Mouse (Mus musculus) hindbrain, embryonic 16.5 days (tissue): Measurements from ENCODE around the gene Bglap. TPM values are rescaled to one million over a fixed set of nuclear protein-coding genes. Genes with fewer than 3 reads are reported as not detected.
"Not testable (repeated sequence)": the region's sequence is repeated elsewhere in the genome, so short reads cannot be mapped to it uniquely, and the experiment has no call there.

Experiments
- ATAC-seq: fragments of 200-750 bp; cut with Nextera tagmentation; 2 replicates; pipeline ENCODE4 v1.8.0; 2017; ENCODE audit warnings: moderate TSS enrichment, moderate library complexity
- H3K27ac ChIP-seq: fragments of 300-500 bp; sonication (generic); 2 replicates; pipeline ENCODE4 v1.5.1; 2014; ENCODE audit warnings: low read depth, mild to moderate bottlenecking, control low read depth, low read length, moderate library complexity
- H3K27me3 ChIP-seq: fragments of 300-500 bp; sonication (generic); replicated peaks from 2 replicates; pipeline ENCODE4 v1.6.1; 2014; ENCODE audit warnings: low read length; ENCODE audit not compliant: control insufficient read depth, insufficient read depth
- H3K36me3 ChIP-seq: fragments of 300-500 bp; sonication (generic); 2 replicates; pipeline ENCODE4 v1.6.1; 2014; ENCODE audit warnings: mild to moderate bottlenecking, low read length, moderate library complexity, mixed read lengths; ENCODE audit not compliant: control insufficient read depth, insufficient read depth
- H3K4me1 ChIP-seq: fragments of 300-500 bp; sonication (generic); 2 replicates; pipeline ENCODE4 v1.6.1; 2014; ENCODE audit warnings: low read depth, low read length; ENCODE audit not compliant: control insufficient read depth, insufficient read depth
- H3K4me2 ChIP-seq: fragments of 300-500 bp; sonication (generic); 2 replicates; pipeline ENCODE4 v1.6.1; 2014; ENCODE audit warnings: mild to moderate bottlenecking, low read length, control low read depth, moderate library complexity
- H3K4me3 ChIP-seq: fragments of 300-500 bp; sonication (generic); 2 replicates; pipeline ENCODE4 v1.5.1; 2014; ENCODE audit warnings: mild to moderate bottlenecking, low read length, control low read depth, moderate library complexity
- H3K9ac ChIP-seq: fragments of 300-500 bp; sonication (generic); 2 replicates; pipeline ENCODE4 v1.6.1; 2014; ENCODE audit warnings: low read depth, mild to moderate bottlenecking, control low read depth, low read length, moderate library complexity
- H3K9me3 ChIP-seq: fragments of 300-500 bp; sonication (generic); 2 replicates; pipeline ENCODE4 v1.6.1; 2014; ENCODE audit warnings: mild to moderate bottlenecking, low read length, moderate library complexity; ENCODE audit not compliant: control insufficient read depth
- WGBS: fragments of 180-500 bp; shearing (Covaris S2); extraction: QIAGEN DNeasy Blood & Tissue Kit; methylation state at CpG from one replicate; pipeline ENCODE4 v1.1.7; 2014; 5-methylcytosine and 5-hydroxymethylcytosine counted together
- polyA plus RNA-seq: library from polyadenylated mRNA; unstranded; fragments of >200 nt; fragmentation: Nextera tagmentation; extraction: Ambion mirVana; gene quantifications from 2 replicates; pipeline ENCODE4 v1.2.1, GENCODE M21; 2015

Gene Bglap
- polyA plus RNA-seq: not detected in 2 replicates

DNA sequence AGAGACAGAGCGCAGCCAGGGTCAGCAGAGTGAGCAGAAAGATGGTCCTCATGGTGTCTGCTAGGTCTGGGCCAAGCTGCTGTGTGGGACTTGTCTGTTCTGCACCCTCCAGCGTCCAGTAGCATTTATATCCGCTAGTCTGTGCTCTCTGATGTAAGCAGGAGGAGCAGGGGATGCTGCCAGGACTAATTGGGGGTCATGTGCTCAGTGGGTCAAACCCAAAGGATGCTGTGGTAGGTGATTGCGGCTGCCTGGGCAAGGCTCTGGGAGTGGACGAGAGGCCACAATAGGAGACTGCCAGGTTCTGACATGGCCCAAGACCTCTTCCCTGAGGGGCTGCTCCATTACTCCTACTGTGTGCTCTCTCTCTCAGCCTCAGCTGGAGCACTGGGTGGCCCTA lies at the start of gene Bglap:
Gene Bglap, minus strand, starts transcription at position 101 of the 400 bp plus-strand sequence.
- Histone ChIP-seq H3K4me1 (no peaks in the 10 kb centered on the region), H3K36me3 (no peaks in the 10 kb centered on the region), H3K4me3 (no peak within 1 kb of the TSS), H3K9me3 (no peaks in the 10 kb centered on the region), H3K4me2 (no peak within 1 kb of the TSS), H3K27ac (no peak within 1 kb of the TSS), H3K9ac (no peak within 1 kb of the TSS), H3K27me3 (no peaks in the 10 kb centered on the region)
- no peak for ATAC-seq
- WGBS: 86% methylated on average over 5 of the region's 5 CpGs

DNA sequence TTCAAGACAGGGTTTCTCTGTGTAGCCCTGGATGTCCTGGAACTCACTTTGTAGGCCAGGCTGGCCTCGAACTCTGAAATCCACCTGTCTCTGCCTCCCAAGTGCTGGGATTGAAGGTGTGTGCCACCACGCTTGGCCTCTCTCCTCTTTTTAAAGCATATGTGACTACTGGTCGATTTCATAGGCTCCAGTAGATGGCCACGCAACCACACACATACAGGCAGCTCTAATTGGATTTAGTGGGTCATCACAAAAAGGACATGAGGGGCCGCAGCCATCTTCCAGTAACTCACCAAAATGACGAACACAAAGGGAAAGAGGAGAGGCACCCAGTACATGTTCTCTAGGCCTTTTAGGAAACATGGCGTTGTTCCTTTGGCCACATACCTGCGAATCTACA lies 44.4 kb upstream of the Bglap start:
- H3K27ac ChIP-seq, H3K9me3 ChIP-seq, H3K27me3 ChIP-seq, ATAC-seq, H3K4me3 ChIP-seq, H3K4me2 ChIP-seq, H3K36me3 ChIP-seq, H3K4me1 ChIP-seq, H3K9ac ChIP-seq: not testable (repeated sequence)
- WGBS: 73% methylated on average over 8 of the region's 8 CpGs

DNA sequence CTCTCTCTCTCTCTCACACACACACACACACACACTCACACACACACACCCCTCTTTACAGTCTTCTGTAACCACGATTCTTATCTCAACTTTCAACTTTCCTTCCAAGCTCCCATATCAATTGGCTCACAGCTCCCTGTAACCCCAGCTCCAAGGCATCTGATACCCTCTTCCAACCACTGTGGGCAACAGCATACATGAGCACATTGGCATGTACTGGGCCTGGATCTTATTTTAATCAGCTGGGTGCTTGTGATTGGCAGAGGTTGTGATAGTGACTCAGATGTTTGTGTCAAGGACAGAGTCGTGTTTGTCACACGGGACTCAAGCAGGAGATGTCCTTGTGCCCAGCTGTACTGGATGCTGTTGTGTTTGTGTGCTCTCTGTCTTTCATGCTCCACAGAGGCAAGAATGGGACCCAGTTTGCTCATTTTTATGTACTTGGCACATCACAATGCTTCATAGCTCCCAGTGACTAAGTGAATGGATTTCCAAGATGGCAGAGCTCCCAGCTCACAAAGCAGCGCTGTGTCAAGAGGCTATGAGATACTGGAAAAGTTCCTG lies 43.2 kb upstream of the Bglap start:
- Histone ChIP-seq H3K4me1 (peaks cover 16% of the 10 kb centered on the region), H3K36me3 (no peaks in the 10 kb centered on the region), H3K9me3 (no peaks in the 10 kb centered on the region), H3K4me3 (no peak overlapping the region), H3K27ac (no peak overlapping the region), H3K4me2 (no peak overlapping the region), H3K27me3 (no peaks in the 10 kb centered on the region), H3K9ac (no peak overlapping the region)
- no peak for ATAC-seq
- 88% methylated on average over 4 of the region's 4 CpGs for whole genome bisulfite sequencing

DNA sequence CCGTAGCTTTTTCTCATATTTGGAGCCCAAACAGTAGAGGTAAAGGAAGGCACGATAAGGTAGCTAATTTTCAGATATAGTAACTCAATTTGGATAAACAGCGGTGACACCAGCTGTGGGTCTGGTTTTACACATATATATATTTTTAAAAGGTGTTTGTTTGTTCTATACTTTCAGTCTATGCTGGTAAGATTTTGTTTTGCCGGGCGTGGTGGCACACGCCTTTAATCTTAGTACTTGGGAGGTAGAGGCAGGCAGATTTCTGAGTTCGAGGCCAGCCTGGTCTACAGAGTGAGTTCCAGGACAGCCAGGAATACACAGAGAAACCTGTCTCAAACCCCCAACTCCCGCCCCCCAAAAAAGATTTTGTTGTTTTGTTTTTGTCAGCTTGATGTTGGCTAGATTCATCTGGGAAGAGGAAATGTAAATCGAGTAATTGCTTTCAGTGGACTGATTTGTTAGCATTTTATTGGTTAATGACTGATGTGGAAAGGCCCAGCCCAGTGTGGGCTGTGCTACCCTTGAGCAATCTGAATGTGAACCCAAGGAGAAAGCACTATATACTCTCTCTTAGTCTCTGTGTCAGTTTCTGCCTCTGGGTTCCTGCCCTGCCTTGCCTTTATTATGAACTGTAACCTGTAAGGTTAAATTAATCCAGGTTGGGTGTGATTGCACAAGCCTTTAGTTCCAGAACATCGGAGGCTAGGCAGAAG lies 41.6 kb upstream of the Bglap start:
- no peak for ATAC-seq
- Histone ChIP-seq H3K4me3 (no peak overlapping the region), H3K27ac (no peak overlapping the region), H3K9me3 (no peaks in the 10 kb centered on the region), H3K27me3 (no peaks in the 10 kb centered on the region), H3K36me3 (peaks cover under 1% of the 10 kb centered on the region; the same call in 1 of the 2 replicates), H3K4me1 (peaks cover 24% of the 10 kb centered on the region), H3K4me2 (no peak overlapping the region; the same call in 1 of the 2 replicates), H3K9ac (no peak overlapping the region)
- WGBS: 89% methylated on average over 10 of the region's 10 CpGs

DNA sequence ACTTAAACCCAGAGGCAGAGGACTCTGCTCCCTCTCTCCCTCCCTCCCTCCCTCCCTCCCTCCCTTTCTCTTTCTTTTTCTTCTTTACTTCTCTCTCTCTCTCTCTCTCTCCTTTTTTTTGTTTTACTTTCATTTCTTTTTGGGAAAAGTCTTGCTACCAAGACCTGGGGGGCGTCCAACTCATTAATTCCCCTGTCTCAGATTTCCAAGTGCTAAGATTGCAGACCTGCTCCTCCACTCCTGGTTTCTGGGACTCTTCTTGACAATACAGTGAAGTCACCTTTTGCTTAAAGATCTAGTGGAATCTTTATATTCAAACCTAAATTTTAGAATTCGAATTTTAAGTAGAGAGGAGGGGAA lies 41.0 kb upstream of the Bglap start:
- Histone ChIP-seq H3K9me3 (no peaks in the 10 kb centered on the region), H3K4me1 (peaks cover 24% of the 10 kb centered on the region), H3K9ac (peak overlapping the region; percentile 15; the same call in 1 of the 2 replicates), H3K36me3 (peaks cover 6% of the 10 kb centered on the region; the same call in 1 of the 2 replicates), H3K4me2 (peak overlapping the region; percentile 52), H3K4me3 (peak overlapping the region; percentile 72), H3K27ac (no peak overlapping the region), H3K27me3 (no peaks in the 10 kb centered on the region)
- 17% methylated on average over 2 of the region's 2 CpGs for WGBS
- no peak for ATAC-seq

DNA sequence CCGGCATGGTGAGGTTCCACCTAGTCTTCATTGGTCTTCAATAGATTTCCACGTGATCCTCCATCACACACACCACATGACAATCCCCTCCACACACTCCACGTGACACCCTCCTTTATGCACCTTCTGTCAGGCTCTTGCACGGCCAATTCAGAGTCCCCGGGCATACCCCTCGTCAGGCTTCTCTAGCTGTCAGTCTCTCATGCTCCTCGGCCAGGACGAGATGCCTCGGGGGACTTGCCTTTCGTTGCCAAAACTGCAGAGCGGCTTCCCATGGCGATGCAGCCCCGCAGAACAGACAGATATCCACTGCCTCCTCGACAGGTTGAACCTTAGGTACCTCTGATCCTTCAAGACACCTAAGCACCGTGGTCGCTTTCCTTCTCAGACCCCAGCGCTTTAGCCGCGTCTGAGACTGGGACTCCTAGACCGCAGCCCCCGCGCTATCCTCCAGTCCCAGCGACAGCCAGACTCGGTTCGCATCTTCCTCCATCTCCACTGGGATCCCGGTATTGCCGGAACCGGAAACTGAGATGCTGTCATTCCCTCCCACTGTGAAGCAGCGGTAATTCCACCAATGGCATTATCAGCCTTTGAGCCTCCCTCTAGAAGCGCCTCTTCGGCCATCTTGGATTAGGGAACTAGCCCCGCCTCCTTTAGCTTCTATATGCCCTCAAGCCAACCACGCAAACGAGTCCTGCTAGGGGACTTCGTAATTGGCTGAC lies 40.5 kb upstream of the Bglap start, which contains the start of gene Slc25a44:
Gene Slc25a44, minus strand, starts transcription at position 535 of the 725 bp plus-strand sequence.
- peak; percentile 95 for ATAC-seq
- Histone ChIP-seq H3K9me3 (no peaks in the 10 kb centered on the region), H3K4me1 (peaks cover 24% of the 10 kb centered on the region), H3K36me3 (peaks cover 9% of the 10 kb centered on the region; the same call in 1 of the 2 replicates), H3K4me2 (peak within 1 kb of the TSS; percentile 64), H3K4me3 (peak within 1 kb of the TSS; percentile 72), H3K9ac (peak within 1 kb of the TSS; percentile 70), H3K27ac (peak within 1 kb of the TSS; percentile 76), H3K27me3 (no peaks in the 10 kb centered on the region)
- WGBS: 1% methylated on average over 35 of the region's 35 CpGs

DNA sequence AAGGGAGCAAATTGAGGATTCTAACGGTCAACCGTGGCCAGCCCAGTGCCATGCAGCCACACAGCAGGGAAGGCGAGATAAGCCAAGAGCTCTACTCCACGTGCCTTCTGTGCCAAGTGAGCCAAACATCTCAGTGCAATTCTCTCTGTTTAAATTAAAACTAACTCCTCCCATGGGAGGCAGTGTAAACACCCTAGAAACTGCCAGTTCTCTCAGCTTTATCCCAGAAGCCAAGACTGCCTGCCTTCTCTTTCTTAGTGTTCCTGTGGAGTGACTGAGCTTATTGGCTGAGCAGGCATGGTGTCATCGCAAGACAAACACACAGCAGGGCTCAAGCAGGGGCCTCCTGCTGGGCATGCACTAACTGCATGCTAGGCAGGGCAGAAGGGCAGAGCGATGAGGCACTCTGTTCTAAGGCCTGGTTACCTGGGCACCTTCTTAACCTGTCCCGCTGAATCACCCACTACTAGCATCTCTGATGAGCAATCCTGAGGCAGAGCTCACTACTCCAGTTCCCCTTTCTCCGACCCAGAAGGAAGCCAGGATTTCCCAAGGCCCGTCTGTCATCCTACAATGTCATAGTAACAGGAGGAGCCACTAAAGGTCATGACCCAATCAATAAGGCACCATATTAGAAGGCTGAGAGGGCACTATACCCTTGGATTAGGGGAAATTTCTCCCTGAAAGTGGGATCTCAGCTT lies 37.9 kb upstream of the Bglap start:
- Histone ChIP-seq H3K4me1 (peaks cover 24% of the 10 kb centered on the region), H3K4me2 (peak overlapping the region; percentile 6; the same call in 1 of the 2 replicates), H3K27ac (peak overlapping the region; percentile 55), H3K27me3 (no peaks in the 10 kb centered on the region), H3K36me3 (peaks cover 12% of the 10 kb centered on the region; the same call in 1 of the 2 replicates), H3K9ac (peak overlapping the region; percentile 25; the same call in 1 of the 2 replicates), H3K9me3 (no peaks in the 10 kb centered on the region), H3K4me3 (no peak overlapping the region)
- WGBS: 32% methylated on average over 9 of the region's 9 CpGs
- 0 out of 2 replicates have a peak, but pooled peaks have one; percentile 4 for ATAC-seq

DNA sequence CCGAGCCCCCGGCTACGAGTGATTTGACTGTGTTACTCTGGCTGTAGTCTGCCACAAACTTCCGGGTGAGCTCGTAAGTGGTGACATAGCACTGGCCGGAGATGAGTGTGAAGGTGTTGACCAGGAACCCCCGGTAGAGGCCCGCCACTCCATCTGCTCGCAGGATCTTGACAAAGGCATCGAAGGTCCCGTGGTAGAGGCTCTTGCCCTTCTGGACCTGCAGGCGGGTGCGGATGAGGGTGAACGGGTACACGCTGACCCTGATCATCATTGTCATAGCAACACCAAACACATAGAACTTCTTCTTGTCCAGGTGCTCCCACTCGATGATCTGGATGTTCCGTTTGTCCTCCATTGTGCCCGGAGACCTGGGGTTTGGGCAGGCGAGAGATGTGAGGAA lies 36.5 kb upstream of the Bglap start:
- H3K4me3 ChIP-seq: no peak overlapping the region
- H3K4me2 ChIP-seq: no peak overlapping the region
- H3K9ac ChIP-seq: no peak overlapping the region
- peaks cover 24% of the 10 kb centered on the region for H3K4me1 ChIP-seq
- H3K27me3 ChIP-seq: no peaks in the 10 kb centered on the region
- WGBS: 97% methylated on average over 19 of the region's 19 CpGs
- H3K9me3 ChIP-seq: no peaks in the 10 kb centered on the region
- no peak for ATAC-seq
- peaks cover 12% of the 10 kb centered on the region; the same call in 1 of the 2 replicates for H3K36me3 ChIP-seq
- H3K27ac ChIP-seq: no peak overlapping the region
